Mouse (Mus musculus) intestine, embryonic 15.5 days (tissue): ENCODE measurements around the gene Fancg. TPM values are rescaled to one million over a fixed set of nuclear protein-coding genes. Genes with fewer than 3 reads are reported as not detected.

Experiments used
- ATAC-seq: fragments of 200-750 bp; cut with Nextera tagmentation; 2 replicates; pipeline ENCODE4 v1.8.0; 2017; ENCODE audit warnings: moderate TSS enrichment, moderate library complexity
- H3K27ac ChIP-seq: fragments of 300-500 bp; sonication (generic); 2 replicates; pipeline ENCODE4 v1.5.1; 2015; ENCODE audit warnings: mild to moderate bottlenecking, inconsistent platforms
- H3K27me3 ChIP-seq: fragments of 300-500 bp; sonication (generic); replicated peaks from 2 replicates; pipeline ENCODE4 v1.6.1; 2015; ENCODE audit warnings: inconsistent platforms
- H3K36me3 ChIP-seq: fragments of 300-500 bp; sonication (generic); 2 replicates; pipeline ENCODE4 v1.6.1; 2015; ENCODE audit warnings: inconsistent platforms
- H3K4me1 ChIP-seq: fragments of 300-500 bp; sonication (generic); replicated peaks from 2 replicates; pipeline ENCODE4 v1.6.1; 2015; ENCODE audit warnings: inconsistent platforms
- H3K4me2 ChIP-seq: fragments of 300-500 bp; sonication (generic); replicated peaks from 2 replicates; pipeline ENCODE4 v1.6.1; 2015; ENCODE audit warnings: mild to moderate bottlenecking, inconsistent platforms
- H3K4me3 ChIP-seq: fragments of 300-500 bp; sonication (generic); replicated peaks from 2 replicates; pipeline ENCODE4 v1.5.1; 2015; ENCODE audit warnings: inconsistent platforms
- H3K9ac ChIP-seq: fragments of 300-500 bp; sonication (generic); 2 replicates; pipeline ENCODE4 v1.6.1; 2015; ENCODE audit warnings: inconsistent platforms
- H3K9me3 ChIP-seq: fragments of 300-500 bp; sonication (generic); 2 replicates; pipeline ENCODE4 v1.6.1; 2016; ENCODE audit warnings: inconsistent platforms
- WGBS: fragments of 180-500 bp; shearing (Covaris S2); methylation state at CpG from one replicate; pipeline ENCODE4 v1.1.7; 2015; 5-methylcytosine and 5-hydroxymethylcytosine counted together
- polyA plus RNA-seq: library from polyadenylated mRNA; unstranded; fragments of >200 nt; fragmentation: Nextera tagmentation; extraction: Ambion mirVana; gene quantifications from 2 replicates; pipeline ENCODE4 v1.2.1, GENCODE M21; 2015

Fancg gene
- polyA plus RNA-seq, 1 experiment from 2014 or later, result 15.2 TPM

DNA sequence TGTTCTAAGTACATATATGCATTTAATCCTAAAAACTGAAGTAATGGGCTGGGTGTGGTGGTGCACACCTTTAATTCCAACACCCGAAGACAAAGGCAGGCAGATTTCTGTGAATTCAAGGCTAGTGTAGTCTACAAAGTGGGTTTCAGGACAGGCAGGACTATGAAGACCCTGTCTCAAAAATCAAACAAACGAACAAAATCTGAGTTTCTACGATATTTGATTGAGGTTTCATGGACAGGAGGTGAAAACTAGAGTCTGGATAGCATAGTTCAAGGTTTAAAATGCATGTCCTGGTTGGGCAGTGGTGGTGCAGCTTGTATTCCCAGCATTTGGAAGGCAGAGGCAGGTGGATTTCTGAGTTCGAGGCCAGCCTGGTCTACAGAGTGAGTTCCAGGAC is 41.0 kb downstream of the Fancg start, which contains the start of gene 1700022I11Rik:
Gene 1700022I11Rik, plus strand, starts transcription at position 301 of the 400 bp plus-strand sequence.
- WGBS, result 88% methylated on average over 4 of the region's 4 CpGs
- H3K9ac ChIP-seq, result no peak within 1 kb of the TSS
- no peak for ATAC-seq

GRCm38 (mm10) chr4:42965039-42965719 is 45.1 kb downstream of the Fancg start:
- WGBS, result 15% methylated on average over 12 of the region's 12 CpGs

More for the DNA sequence above, 41.0 kb downstream of the Fancg start, which contains the start of gene 1700022I11Rik:
- Histone ChIP-seq H3K4me1 (no peaks in the 10 kb centered on the region), H3K27ac (no peak within 1 kb of the TSS), H3K36me3 (no peaks in the 10 kb centered on the region), H3K4me2 (no peak within 1 kb of the TSS), H3K27me3 (no peaks in the 10 kb centered on the region), H3K9me3 (no peaks in the 10 kb centered on the region), H3K4me3 (no peak within 1 kb of the TSS)

GRCm38 (mm10) chr4:42963480-42963879 is 46.8 kb downstream of the Fancg start:
- H3K4me1 ChIP-seq, result no peaks in the 10 kb centered on the region
- no peak overlapping the region for H3K27ac ChIP-seq
- H3K9ac ChIP-seq, result no peak overlapping the region
- H3K36me3 ChIP-seq, result no peaks in the 10 kb centered on the region
- ATAC-seq, result no peak
- no peak overlapping the region for H3K4me3 ChIP-seq
- no peak overlapping the region for H3K4me2 ChIP-seq
- H3K27me3 ChIP-seq, result no peaks in the 10 kb centered on the region
- WGBS, result 98% methylated on average over 2 of the region's 2 CpGs
- H3K9me3 ChIP-seq, result no peaks in the 10 kb centered on the region

More at GRCm38 (mm10) chr4:42965039-42965719, 45.1 kb downstream of the Fancg start:
- no peaks in the 10 kb centered on the region for H3K36me3 ChIP-seq
- peak; percentile 23; the same call in 1 of the 2 replicates for ATAC-seq
- H3K4me3 ChIP-seq, result no peak overlapping the region
- no peaks in the 10 kb centered on the region for H3K4me1 ChIP-seq
- H3K9ac ChIP-seq, result no peak overlapping the region
- no peaks in the 10 kb centered on the region for H3K9me3 ChIP-seq
- no peaks in the 10 kb centered on the region for H3K27me3 ChIP-seq
- peak overlapping the region; percentile 44 for H3K4me2 ChIP-seq
- no peak overlapping the region for H3K27ac ChIP-seq

DNA sequence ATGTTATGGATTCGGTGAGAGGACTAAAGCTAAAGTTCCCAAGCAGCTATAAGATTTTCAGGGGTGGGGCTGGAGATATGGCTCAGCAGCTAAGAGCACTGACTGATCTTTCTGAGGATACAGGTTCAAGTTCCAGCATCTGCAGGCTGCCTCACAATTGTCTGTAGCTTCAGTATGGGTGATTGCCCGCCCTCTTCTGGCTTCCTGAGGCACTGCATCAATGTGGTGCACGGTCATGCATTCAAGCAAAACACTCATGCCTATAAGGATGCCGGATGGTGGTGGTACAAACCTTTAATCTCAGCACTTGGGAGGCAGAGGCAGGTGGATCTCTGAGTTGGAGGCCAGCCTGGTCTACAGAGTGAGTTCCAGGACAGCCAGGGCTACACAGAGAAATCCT is 48.7 kb downstream of the Fancg start:
- peaks cover 9% of the 10 kb centered on the region; the same call in 1 of the 2 replicates for H3K36me3 ChIP-seq
- no peak overlapping the region for H3K4me2 ChIP-seq
- no peak overlapping the region for H3K27ac ChIP-seq
- WGBS, result 30% methylated on average over 4 of the region's 4 CpGs
- no peaks in the 10 kb centered on the region for H3K9me3 ChIP-seq
- H3K4me3 ChIP-seq, result no peak overlapping the region
- no peak for ATAC-seq
- H3K27me3 ChIP-seq, result no peaks in the 10 kb centered on the region
- no peaks in the 10 kb centered on the region for H3K4me1 ChIP-seq
- no peak overlapping the region for H3K9ac ChIP-seq

DNA sequence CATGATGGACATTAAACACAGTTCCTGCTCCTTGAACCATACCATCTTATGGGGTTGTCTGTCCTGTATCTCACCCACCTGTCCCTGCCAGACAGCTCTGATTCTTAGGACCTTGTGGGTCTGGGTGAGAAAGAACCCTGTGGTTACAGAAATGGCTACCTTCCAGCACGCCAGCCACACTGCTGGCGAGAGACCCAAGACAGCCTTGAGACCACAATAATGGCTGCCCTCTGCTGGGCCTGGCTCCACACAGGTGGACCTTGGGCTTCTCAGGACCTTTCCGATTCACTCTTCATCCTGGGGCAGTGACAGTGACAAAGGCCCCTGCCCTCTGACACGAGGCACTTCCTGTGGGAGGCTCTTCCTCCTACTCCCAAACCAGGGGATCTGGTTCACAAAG is 50.9 kb downstream of the Fancg start:
- no peaks in the 10 kb centered on the region for H3K27me3 ChIP-seq
- WGBS, result 69% methylated on average over 4 of the region's 4 CpGs
- H3K36me3 ChIP-seq, result peaks cover 10% of the 10 kb centered on the region; the same call in 1 of the 2 replicates
- H3K9me3 ChIP-seq, result no peaks in the 10 kb centered on the region
- no peak overlapping the region for H3K4me3 ChIP-seq
- no peak overlapping the region for H3K4me2 ChIP-seq
- no peak overlapping the region for H3K9ac ChIP-seq
- no peaks in the 10 kb centered on the region for H3K4me1 ChIP-seq
- ATAC-seq, result no peak
- no peak overlapping the region for H3K27ac ChIP-seq

DNA sequence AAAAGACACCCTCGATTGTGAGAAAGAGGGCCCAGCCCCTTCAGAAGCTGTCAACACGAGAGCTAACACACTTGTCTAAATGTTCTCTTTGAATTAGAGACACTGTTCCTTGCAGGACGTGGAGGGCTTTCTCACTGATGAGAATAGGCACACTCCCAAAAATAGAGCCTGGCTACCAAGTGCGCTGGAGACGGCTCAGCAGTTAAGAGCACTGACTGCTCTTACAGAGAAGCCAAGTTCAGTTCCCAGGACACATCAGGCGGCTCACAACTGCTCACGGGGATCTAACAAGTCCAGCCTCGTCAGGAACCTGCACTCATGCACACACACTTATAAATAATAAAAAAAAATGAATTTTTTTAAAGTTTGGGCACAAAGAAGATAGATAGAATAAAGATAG is 51.4 kb downstream of the Fancg start:
- Histone ChIP-seq H3K9me3 (no peaks in the 10 kb centered on the region), H3K27me3 (no peaks in the 10 kb centered on the region), H3K4me3 (no peak overlapping the region), H3K9ac (no peak overlapping the region), H3K27ac (no peak overlapping the region), H3K4me1 (no peaks in the 10 kb centered on the region), H3K36me3 (peaks cover 10% of the 10 kb centered on the region; the same call in 1 of the 2 replicates), H3K4me2 (no peak overlapping the region)
- ATAC-seq, result no peak
- 73% methylated on average over 8 of the region's 8 CpGs for WGBS

DNA sequence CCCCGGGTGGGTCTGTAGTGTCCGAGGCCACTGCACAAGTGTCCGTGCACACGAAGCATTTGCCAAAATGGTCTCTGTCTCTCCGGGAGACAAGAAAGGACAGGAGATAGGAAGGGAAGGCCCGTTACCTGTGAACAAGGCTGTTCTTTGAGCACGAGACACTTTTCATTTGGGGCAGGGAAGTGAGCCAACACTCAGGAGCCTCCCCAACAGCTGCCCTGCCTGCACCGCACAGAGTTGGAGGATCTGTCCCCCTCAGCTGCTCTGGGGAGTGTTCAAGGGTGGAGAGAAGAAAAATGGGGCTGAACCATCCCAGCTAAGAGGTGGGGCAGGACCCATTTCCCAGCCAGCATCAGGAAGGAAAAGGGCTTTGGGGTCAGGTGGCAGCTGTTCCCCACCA is 52.3 kb downstream of the Fancg start:
- Histone ChIP-seq H3K27ac (no peak overlapping the region), H3K9me3 (no peaks in the 10 kb centered on the region), H3K9ac (no peak overlapping the region), H3K27me3 (no peaks in the 10 kb centered on the region), H3K4me3 (no peak overlapping the region), H3K4me1 (0 out of 2 replicates have a peak, but pooled peaks cover 4% of the 10 kb centered on the region), H3K36me3 (peaks cover 10% of the 10 kb centered on the region; the same call in 1 of the 2 replicates), H3K4me2 (no peak overlapping the region)
- 90% methylated on average over 8 of the region's 8 CpGs for WGBS
- no peak for ATAC-seq

GRCm38 (mm10) chr4:42957306-42957705 is 53.0 kb downstream of the Fancg start:
- 80% methylated on average over 11 of the region's 11 CpGs for WGBS
- H3K4me2 ChIP-seq, result no peak overlapping the region
- no peak overlapping the region for H3K4me3 ChIP-seq
- no peak overlapping the region for H3K9ac ChIP-seq
- peaks cover 8% of the 10 kb centered on the region for H3K4me1 ChIP-seq
- peaks cover 10% of the 10 kb centered on the region; the same call in 1 of the 2 replicates for H3K36me3 ChIP-seq
- no peak overlapping the region for H3K27ac ChIP-seq
- ATAC-seq, result no peak
- no peaks in the 10 kb centered on the region for H3K27me3 ChIP-seq
- H3K9me3 ChIP-seq, result no peaks in the 10 kb centered on the region

- H3K4me1 ChIP-seq, result peaks cover 13% of the 10 kb centered on the region
- WGBS, result 94% methylated on average over 17 of the region's 17 CpGs
- H3K4me2 ChIP-seq, result no peak overlapping the region
- no peak overlapping the region for H3K27ac ChIP-seq
- H3K27me3 ChIP-seq, result no peaks in the 10 kb centered on the region
- no peaks in the 10 kb centered on the region for H3K9me3 ChIP-seq
- H3K9ac ChIP-seq, result no peak overlapping the region
- ATAC-seq, result no peak
- peaks cover 10% of the 10 kb centered on the region; the same call in 1 of the 2 replicates for H3K36me3 ChIP-seq
- H3K4me3 ChIP-seq, result no peak overlapping the region
Measured at GRCm38 (mm10) chr4:42956581-42956980, 53.7 kb downstream of the Fancg start.

DNA sequence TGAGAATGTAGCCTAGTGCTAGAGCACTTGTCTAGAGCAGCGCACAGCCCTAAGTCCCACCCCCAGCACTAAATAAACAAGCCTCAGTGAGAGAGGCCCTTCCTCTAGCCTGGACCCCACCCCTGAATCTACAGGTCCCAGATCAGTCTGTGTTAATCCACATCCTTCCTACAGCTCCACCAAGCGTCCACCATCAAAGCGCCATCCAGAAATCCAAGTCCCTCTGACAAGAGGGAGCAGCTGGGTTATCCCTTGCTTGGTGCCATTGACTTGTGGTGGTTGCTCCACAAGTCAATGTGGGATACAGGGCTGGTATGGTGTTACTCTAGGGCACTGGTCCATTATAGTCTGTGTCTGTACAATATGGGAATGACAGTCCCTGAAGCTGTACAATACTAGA is 55.1 kb downstream of the Fancg start:
- Histone ChIP-seq H3K4me1 (peaks cover 25% of the 10 kb centered on the region), H3K9ac (no peak overlapping the region), H3K27me3 (no peaks in the 10 kb centered on the region), H3K4me3 (no peak overlapping the region), H3K27ac (no peak overlapping the region), H3K36me3 (peaks cover 10% of the 10 kb centered on the region; the same call in 1 of the 2 replicates), H3K4me2 (no peak overlapping the region), H3K9me3 (no peaks in the 10 kb centered on the region)
- ATAC-seq, result no peak
- WGBS, result 94% methylated on average over 3 of the region's 3 CpGs

DNA sequence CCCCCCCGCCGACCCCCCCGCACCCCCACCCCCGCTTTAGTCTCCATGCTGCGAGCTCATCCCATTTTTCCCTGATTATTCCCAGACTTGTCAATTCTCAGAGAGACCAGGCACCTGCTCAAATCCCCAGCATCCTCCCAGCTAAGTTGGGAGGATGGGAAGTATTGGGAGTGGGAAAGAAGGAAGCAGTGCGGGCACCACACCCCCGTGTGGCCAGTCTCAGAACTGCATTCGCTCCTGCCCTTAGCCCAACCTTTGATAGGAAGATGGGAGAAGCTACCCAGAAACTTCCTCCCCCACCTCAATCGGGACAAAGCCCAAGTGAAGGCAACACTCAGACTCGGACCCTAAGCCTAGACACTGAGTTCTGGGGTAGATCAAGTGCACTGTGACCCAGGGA is 56.0 kb downstream of the Fancg start:
- peaks cover 10% of the 10 kb centered on the region; the same call in 1 of the 2 replicates for H3K36me3 ChIP-seq
- no peaks in the 10 kb centered on the region for H3K27me3 ChIP-seq
- H3K27ac ChIP-seq, result no peak overlapping the region
- H3K9ac ChIP-seq, result no peak overlapping the region; the same call in 1 of the 2 replicates
- no peak overlapping the region for H3K4me3 ChIP-seq
- H3K4me1 ChIP-seq, result peaks cover 25% of the 10 kb centered on the region
- H3K4me2 ChIP-seq, result no peak overlapping the region
- ATAC-seq, result no peak
- H3K9me3 ChIP-seq, result no peaks in the 10 kb centered on the region
- WGBS, result 8% methylated on average over 9 of the region's 10 CpGs

GRCm38 (mm10) chr4:42953435-42954094 is 56.7 kb downstream of the Fancg start:
- peaks cover 28% of the 10 kb centered on the region for H3K4me1 ChIP-seq
- H3K36me3 ChIP-seq, result peaks cover 10% of the 10 kb centered on the region; the same call in 1 of the 2 replicates
- H3K9me3 ChIP-seq, result no peaks in the 10 kb centered on the region
- WGBS, result 47% methylated on average over 10 of the region's 10 CpGs
- no peaks in the 10 kb centered on the region for H3K27me3 ChIP-seq
- peak overlapping the region; percentile 56 for H3K27ac ChIP-seq
- H3K4me3 ChIP-seq, result no peak overlapping the region
- no peak for ATAC-seq
- no peak overlapping the region for H3K9ac ChIP-seq
- H3K4me2 ChIP-seq, result no peak overlapping the region; the same call in 1 of the 2 replicates
